Mouse (Mus musculus) embryonic facial prominence, embryonic 14.5 days (tissue): ENCODE results near the gene Vmn1r36. TPM values are rescaled to one million over a fixed set of nuclear protein-coding genes. Genes with fewer than 3 reads are reported as not detected.
"Not testable (repeated sequence)": the region's sequence is repeated elsewhere in the genome, so short reads cannot be mapped to it uniquely, and the experiment has no call there.

Experiments used
- ATAC-seq: fragments of 200-750 bp; cut with Nextera tagmentation; 2 replicates; pipeline ENCODE4 v1.8.0; 2017; ENCODE audit warnings: low read depth, moderate number of reproducible peaks, moderate TSS enrichment
- DNase-seq: peaks from one replicate; pipeline ENCODE4 v3.0.0-alpha.2; 2015; ENCODE audit warnings: low spot score
- H3K27ac ChIP-seq: fragments of 300-500 bp; sonication (generic); replicated peaks from 2 replicates; pipeline ENCODE4 v1.5.1; 2014; ENCODE audit warnings: low read depth, mild to moderate bottlenecking, low read length, moderate library complexity
- H3K27me3 ChIP-seq: fragments of 300-500 bp; sonication (generic); replicated peaks from 2 replicates; pipeline ENCODE4 v1.6.1; 2014; ENCODE audit warnings: low read length; ENCODE audit not compliant: control insufficient read depth, insufficient read depth
- H3K36me3 ChIP-seq: fragments of 300-500 bp; sonication (generic); 2 replicates; pipeline ENCODE4 v1.6.1; 2014; ENCODE audit warnings: low read length, mixed read lengths; ENCODE audit not compliant: control insufficient read depth, insufficient read depth
- H3K4me1 ChIP-seq: fragments of 300-500 bp; sonication (generic); 2 replicates; pipeline ENCODE4 v1.6.1; 2014; ENCODE audit warnings: antibody characterized with exemption, low read length; ENCODE audit not compliant: control insufficient read depth, insufficient read depth
- H3K4me2 ChIP-seq: fragments of 300-500 bp; sonication (generic); 2 replicates; pipeline ENCODE4 v1.6.1; 2014; ENCODE audit warnings: low read depth, mild to moderate bottlenecking, low read length, moderate library complexity, mixed read lengths
- H3K4me3 ChIP-seq: fragments of 300-500 bp; sonication (generic); 2 replicates; pipeline ENCODE4 v1.5.1; 2014; ENCODE audit warnings: low read depth, mild to moderate bottlenecking, low read length
- H3K9ac ChIP-seq: fragments of 300-500 bp; sonication (generic); 2 replicates; pipeline ENCODE4 v1.6.1; 2014; ENCODE audit warnings: low read depth, mild to moderate bottlenecking, low read length, moderate library complexity, mixed read lengths
- H3K9me3 ChIP-seq: fragments of 300-500 bp; sonication (generic); 2 replicates; pipeline ENCODE4 v1.6.1; 2016; ENCODE audit warnings: low read length; ENCODE audit not compliant: control insufficient read depth
- WGBS: fragments of 180-500 bp; shearing (Covaris S2); extraction: QIAGEN DNeasy Blood & Tissue Kit; methylation state at CpG from one replicate; pipeline ENCODE4 v1.1.7; 2014; 5-methylcytosine and 5-hydroxymethylcytosine counted together
- polyA plus RNA-seq: library from polyadenylated mRNA; unstranded; fragments of >200 nt; fragmentation: Nextera tagmentation; extraction: Ambion mirVana; gene quantifications from 2 replicates; pipeline ENCODE4 v1.2.1, GENCODE M21; 2014

Gene Vmn1r36
- polyA plus RNA-seq, result not detected in 2 replicates

GRCm38 (mm10) chr6:66719068-66719467 is at the start of gene Vmn1r36:
TSS of gene Vmn1r36 (minus strand) at chr6:66719168.
- H3K9me3 ChIP-seq, H3K27ac ChIP-seq, H3K4me2 ChIP-seq, H3K36me3 ChIP-seq, H3K4me1 ChIP-seq, H3K27me3 ChIP-seq, H3K4me3 ChIP-seq, H3K9ac ChIP-seq, ATAC-seq, DNase-seq: not testable (repeated sequence)
- 53% methylated on average over 2 of the region's 2 CpGs for whole genome bisulfite sequencing

GRCm38 (mm10) chr6:66729082-66729481 is 10.1 kb upstream of the Vmn1r36 start, which contains the start of gene Vmn1r37:
TSS of gene Vmn1r37 (plus strand) at chr6:66729382.
- H3K4me1 ChIP-seq, DNase-seq, H3K4me3 ChIP-seq, H3K27me3 ChIP-seq, H3K9me3 ChIP-seq, H3K4me2 ChIP-seq, ATAC-seq, H3K36me3 ChIP-seq, H3K9ac ChIP-seq, H3K27ac ChIP-seq: not testable (repeated sequence)

GRCm38 (mm10) chr6:66713854-66714253 is 5.1 kb downstream of the Vmn1r36 start:
- WGBS, result 94% methylated on average over 3 of the region's 3 CpGs
- Histone ChIP-seq H3K27me3 (no peaks in the 10 kb centered on the region), H3K4me1 (no peaks in the 10 kb centered on the region), H3K9me3 (no peaks in the 10 kb centered on the region), H3K36me3 (no peaks in the 10 kb centered on the region), H3K4me3 (no peak overlapping the region), H3K9ac (no peak overlapping the region), H3K4me2 (no peak overlapping the region), H3K27ac (no peak overlapping the region)
- ATAC-seq (no peak), DNase-seq (no peak)

- no peak for DNase-seq
- Histone ChIP-seq H3K27ac (no peak overlapping the region), H3K4me3 (no peak overlapping the region), H3K4me1 (no peaks in the 10 kb centered on the region), H3K36me3 (no peaks in the 10 kb centered on the region), H3K27me3 (no peaks in the 10 kb centered on the region), H3K4me2 (no peak overlapping the region), H3K9ac (no peak overlapping the region), H3K9me3 (no peaks in the 10 kb centered on the region)
- ATAC-seq, result no peak
Observed at GRCm38 (mm10) chr6:66708901-66709300, 10.1 kb downstream of the Vmn1r36 start.

GRCm38 (mm10) chr6:66685806-66686205 is 33.2 kb downstream of the Vmn1r36 start, which contains the start of gene Vmn1r35:
TSS of gene Vmn1r35 (minus strand) at chr6:66685906.
- no peak within 1 kb of the TSS for H3K27ac ChIP-seq
- no peaks in the 10 kb centered on the region for H3K4me1 ChIP-seq
- DNase-seq, result no peak
- H3K27me3 ChIP-seq, result no peaks in the 10 kb centered on the region
- no peak within 1 kb of the TSS for H3K9ac ChIP-seq
- WGBS, result 68% methylated on average over 3 of the region's 3 CpGs
- H3K4me3 ChIP-seq, result no peak within 1 kb of the TSS
- H3K9me3 ChIP-seq, result no peaks in the 10 kb centered on the region
- no peak for ATAC-seq
- H3K4me2 ChIP-seq, result no peak within 1 kb of the TSS
- no peaks in the 10 kb centered on the region for H3K36me3 ChIP-seq

Other genes starting within 250 kb of the Vmn1r36 start
- gene Mad2l1, start 183.8 kb downstream of the Vmn1r36 start, polyA plus RNA-seq, result 69.6 and 76.1 TPM in 2 replicates
- 0.10 TPM in 1 of 2 replicates, not detected in the other for gene Vmn1r32, start 159.1 kb downstream of the Vmn1r36 start, polyA plus RNA-seq
- 0.17 TPM in 1 of 2 replicates, not detected in the other for gene Vmn1r33, start 100.9 kb downstream of the Vmn1r36 start, polyA plus RNA-seq
- gene Vmn1r34, start 75.3 kb downstream of the Vmn1r36 start, polyA plus RNA-seq, result not detected in 2 replicates
- gene Vmn1r35, start 33.3 kb downstream of the Vmn1r36 start, polyA plus RNA-seq, result not detected in 2 replicates
- not detected in 2 replicates for gene Vmn1r37, start 10.2 kb upstream of the Vmn1r36 start, polyA plus RNA-seq
- gene Vmn1r38, start 63.5 kb upstream of the Vmn1r36 start, polyA plus RNA-seq, result not detected in 2 replicates
- not detected in 2 replicates for gene Vmn1r39, start 91.4 kb upstream of the Vmn1r36 start, polyA plus RNA-seq
- 91.8 and 99.9 TPM in 2 replicates for gene Gng12, start 177.2 kb upstream of the Vmn1r36 start, polyA plus RNA-seq